Mouse (Mus musculus) mouse embryonic stem cell (cell line): ENCODE measurements around the gene Kctd11.

Experiments
- in situ Hi-C, 2 experiments: fragments of 300-500 bp; cut with MboI; formaldehyde crosslinking; loops; 1 replicate in 1 of 2; 3 replicates in 1 of 2; pipeline ENCODE4 v1.14.3; 2019 to 2020; ENCODE audit warnings: low sequenced_read_pairs in 2 of 2, low pct_unique_long_range_greater_than_20kb in 1 of 2, mixed read lengths in 1 of 2; ENCODE audit not compliant: unreplicated experiment in 1 of 2

The Kctd11 gene

DNA sequence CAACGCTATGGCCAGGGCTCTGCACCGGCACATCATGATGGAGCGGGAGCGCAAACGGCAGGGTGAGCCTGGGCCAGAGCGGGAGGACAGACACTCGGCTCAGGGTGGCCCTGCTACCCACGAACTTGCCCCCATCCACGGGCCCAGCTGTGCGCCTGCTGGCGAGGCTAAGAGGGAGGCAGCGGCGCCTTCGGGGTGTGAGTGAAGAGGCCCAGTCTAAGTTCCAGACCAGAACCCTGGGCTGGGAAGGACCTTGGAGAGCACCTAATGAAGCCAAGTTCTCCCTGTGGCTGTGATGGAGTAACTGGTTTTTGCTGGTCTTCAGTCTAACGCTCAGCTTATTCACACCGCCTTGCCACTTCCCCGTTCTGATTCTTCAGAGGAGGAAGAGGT lies 33.2 kb upstream of the Kctd11 start:
- in situ Hi-C loops = no loop called here

DNA sequence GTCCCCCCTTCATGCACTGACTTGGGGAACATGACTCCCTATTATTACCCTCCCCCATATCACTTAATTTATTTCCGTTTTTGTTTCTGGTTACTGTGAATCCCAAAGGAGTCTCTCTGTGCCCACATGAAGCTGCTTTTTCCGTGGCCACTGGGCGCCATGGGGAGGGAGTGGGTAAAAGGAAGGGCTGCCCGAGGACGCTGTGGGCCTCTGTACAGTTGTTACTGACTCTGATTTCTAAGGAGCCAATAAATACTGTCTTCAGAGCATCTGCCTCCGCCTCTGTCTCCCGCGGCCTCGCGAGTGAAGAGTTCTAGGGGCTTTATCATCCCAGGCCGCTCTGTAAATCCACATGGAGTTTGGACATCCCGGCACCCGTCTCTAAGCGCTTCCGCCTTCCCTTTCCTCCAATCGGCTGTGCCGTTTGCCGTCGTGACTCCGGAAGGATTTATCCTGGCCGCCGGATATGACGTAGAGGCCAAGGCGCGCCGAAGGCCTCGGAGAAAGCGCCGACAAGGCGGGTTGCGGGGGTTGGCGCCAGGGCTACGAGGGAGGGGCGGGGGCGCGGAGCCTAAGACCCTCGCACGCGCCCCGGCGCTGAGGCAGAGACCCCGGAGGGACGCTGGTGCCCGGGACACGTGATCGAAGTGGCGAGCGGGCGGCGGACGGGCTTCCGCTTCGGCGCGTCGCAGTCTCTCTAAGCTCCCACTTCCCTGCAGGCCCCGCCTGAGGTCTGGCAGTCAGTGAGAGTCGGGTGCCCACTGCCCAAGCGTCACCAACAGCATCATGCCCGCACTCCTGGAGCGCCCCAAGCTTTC lies 32.6 kb upstream of the Kctd11 start, which contains the start of gene Gps2:
Gps2 (plus strand) TSS at position 335 of the 818 bp plus-strand sequence.
- in situ Hi-C loops = no loop called here

DNA sequence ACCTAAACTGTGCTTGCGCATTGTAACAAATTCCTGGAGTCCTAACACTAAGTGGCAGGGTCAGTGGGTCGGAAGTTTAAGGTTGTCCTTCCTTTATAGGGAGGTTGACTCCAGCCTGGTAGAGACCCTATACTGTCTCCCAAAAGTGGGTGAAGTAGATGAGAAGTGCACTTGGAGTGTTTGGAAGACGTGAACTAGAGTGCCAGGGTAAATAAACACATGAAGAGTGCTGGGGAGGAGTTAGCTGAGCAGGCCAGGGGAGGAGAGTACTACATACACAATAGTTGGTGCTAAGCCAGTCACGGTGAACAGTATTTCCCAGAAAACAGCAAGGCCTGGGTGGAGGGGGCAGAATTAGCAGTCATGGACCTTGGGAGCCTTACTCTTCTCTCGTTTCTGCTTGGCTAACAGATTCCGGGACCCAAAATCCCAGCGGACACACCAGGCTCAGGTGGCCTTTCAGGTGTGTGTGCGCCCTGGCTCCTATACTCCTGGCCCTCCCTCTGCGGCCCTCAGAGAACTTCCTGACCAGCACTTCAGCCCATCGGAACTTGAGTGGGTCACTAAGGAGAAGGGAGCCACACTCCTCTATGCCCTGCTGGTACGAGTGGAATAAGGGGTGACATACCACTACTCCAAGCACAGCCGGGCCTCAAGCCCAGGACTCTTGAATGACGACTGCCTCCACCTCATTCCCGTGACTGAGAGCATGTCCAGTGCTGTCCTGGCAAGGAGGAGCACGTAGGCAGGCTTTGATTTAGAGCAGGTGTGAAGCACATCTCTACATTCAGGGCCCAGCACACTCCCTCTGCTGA lies 31.7 kb upstream of the Kctd11 start:
- in situ Hi-C loops = no loop called here

DNA sequence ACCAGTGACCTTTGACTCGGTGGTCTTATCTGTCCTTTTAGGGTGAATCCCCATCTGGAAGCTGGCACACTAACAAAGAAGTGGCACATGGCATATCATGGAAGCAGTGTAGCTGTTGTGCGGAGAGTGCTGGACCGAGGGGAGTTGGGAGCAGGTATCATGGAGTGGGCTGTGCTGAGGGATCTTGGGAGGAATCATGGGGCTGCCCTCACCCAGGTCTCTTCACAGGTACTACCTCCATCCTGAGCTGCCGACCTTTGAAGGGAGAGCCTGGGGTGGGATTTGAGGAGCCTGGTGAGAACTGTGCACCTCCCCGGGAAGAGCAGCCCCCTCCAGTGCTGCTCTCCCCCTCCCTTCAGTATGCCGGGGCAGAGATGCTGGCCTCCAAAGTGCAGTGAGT lies 30.5 kb upstream of the Kctd11 start:
- in situ Hi-C loops = no loop called here

DNA sequence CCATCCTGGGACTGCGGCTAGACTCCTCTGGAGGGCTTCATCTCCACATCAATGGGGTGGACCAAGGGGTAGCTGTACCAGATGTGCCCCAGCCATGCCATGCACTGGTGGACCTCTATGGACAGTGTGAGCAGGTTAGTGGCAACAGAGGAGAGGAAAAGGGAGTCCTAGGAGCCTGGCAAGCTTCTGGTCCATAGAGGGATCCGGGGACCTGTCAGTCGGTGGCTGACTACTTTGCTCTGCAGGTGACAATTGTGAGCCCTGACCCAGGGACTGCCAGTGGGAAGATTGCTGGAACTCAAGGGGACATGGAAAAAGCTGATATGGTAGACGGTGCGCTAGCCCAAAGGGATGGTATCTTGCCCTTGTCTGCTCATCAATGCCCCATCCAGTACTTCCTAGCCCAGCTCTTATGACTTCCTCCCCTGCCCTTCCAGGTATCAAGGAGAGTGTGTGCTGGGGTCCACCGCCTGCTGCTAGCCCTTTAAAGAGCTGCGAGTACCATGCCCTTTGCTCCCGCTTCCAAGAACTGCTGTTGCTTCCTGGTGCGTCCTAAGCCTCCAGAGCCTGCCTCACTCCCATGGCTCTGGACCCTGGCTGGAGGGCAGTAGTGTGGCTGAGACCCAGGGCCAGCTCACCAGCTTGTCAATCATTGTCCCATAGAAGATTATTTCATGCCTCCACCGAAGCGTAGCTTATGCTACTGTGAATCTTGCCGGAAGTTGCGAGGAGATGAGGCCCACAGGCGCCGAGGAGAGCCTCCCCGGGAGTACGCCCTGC lies 29.8 kb upstream of the Kctd11 start:
- in situ Hi-C loops = no loop called here

DNA sequence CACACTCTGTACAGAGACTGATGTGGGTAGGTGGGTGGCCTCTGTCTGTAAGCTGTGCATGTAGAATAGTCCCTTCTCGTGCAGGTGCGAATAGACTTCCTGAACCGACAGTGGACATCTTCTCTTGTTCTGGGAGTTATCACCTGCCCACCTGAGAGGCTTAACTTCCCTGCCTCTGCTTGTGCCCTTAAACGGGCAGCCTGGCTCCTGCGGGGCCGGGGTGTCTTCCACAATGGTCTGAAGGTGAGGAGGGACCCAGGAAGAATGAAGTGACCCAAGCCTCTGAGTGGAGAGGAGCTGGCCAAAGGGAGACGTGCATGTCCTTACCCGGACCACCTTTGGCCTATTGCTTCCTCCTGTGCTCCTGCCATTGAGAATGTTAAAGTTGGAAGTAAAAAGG lies 29.0 kb upstream of the Kctd11 start:
- in situ Hi-C loops = no loop called here

DNA sequence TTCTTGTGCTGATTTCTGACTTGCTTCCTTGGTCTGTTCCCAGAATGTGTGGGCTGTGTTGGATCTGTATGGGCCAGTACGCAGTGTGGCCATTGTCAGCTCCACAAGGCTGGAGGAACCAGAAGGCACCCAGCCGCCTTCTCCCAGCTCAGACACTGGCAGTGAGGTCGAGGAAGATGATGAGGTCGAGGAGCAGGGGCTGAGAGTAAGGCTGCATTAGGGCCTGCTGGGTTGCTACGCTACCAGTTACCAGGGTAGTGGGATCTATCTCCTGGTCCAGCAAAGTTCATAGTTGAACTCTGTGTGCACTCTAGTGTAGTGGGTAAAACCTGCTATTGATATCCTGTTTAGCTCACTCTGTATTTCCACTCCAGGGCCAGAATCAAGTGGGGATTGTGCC lies 28.0 kb upstream of the Kctd11 start:
- in situ Hi-C loops = no loop called here

DNA sequence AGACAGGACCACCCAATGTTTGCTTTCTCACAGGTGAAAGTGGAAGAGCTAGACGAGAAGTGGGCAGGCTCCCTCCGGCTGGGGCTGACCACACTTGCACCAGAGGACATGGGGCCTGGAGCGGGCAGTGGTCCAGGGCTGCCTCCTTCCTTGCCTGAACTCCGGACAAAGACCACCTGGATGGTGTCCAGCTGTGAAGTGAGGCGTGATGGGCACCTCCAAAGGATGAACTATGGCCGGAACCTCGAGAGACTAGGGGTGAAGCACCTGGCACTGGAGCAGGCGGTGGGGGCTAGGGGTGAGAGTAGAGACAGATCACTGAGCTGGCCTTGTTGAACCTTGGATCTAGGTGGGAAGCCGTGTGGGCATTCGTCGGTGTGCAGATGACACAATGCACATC lies 27.4 kb upstream of the Kctd11 start:
- in situ Hi-C loops = no loop called here

DNA sequence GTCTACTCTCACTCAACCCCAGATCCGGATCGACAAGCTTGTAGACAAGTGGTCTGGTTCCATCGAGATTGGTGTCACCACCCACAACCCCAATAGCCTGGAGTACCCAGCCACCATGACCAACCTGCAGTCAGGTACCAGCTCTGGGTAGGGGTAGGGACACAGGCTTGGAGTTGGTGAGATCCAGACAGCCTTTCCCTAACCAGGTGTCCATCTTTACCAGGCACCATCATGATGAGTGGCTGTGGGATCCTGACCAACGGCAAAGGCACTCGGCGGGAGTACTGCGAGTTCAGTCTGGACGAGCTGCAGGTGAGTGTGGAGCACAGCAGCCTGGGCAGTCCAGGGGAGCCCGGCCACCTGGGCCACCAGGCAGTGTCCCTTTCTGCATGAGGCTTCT lies 23.1 kb upstream of the Kctd11 start:
- in situ Hi-C loops = no loop called here

DNA sequence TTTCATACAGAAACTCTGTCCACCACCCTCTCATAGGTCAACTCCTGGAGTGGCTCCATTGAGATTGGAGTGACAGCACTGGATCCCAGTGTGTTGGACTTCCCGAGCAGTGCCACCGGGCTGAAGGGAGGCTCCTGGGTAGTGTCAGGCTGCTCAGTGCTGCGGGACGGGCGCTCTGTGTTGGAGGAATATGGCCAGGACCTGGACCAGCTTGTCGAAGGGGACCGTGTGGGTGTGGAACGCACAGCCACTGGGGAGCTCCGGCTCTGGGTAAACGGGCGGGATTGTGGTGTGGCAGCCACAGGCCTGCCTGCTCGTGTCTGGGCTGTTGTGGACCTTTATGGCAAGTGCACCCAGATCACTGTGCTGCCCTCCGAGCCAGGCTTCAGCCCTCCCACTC lies 21.8 kb upstream of the Kctd11 start:
- in situ Hi-C loops = no loop called here

DNA sequence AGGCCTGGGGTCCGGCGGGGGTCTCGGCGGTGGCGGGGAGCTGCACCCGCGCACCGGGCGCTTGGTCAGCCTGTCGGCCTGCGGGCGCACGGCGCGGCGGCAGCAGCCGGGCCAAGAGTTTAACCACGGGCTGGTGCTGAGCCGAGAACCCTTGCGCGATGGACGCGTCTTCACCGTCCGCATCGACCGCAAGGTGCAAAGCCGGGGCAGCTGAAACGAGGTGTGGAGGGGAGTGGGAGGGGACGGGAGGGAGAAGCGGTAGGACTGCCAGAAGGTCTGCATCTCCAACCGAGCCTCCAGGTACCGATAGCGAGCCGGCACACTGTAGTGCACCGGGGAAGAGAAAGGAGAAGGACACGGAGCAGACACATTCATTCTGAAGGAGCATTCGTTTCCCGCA lies 20.8 kb upstream of the Kctd11 start:
- in situ Hi-C loops = no loop called here

DNA sequence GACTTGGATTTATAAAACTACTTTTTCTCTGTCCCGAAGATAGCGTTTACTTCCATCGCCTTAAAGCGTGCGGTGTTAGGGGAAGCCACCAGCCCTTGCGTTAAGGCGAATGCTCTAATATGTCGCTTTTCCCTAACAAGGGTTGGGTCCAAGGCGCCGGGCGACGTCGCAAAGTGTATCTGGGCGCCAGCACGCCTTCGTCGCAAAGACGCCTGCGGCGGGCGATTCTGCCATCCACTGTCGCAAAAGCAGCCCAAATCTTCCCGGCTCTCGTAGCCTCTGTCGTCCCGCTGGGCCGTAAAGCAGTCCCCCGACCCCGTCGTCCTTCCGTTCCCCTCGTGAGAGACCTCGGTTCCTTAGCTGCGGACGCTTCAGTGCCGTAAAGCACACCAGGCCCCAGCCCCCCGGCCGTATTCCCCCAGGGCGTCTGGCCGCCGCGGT lies 20.2 kb upstream of the Kctd11 start:
- in situ Hi-C loops = no loop called here

DNA sequence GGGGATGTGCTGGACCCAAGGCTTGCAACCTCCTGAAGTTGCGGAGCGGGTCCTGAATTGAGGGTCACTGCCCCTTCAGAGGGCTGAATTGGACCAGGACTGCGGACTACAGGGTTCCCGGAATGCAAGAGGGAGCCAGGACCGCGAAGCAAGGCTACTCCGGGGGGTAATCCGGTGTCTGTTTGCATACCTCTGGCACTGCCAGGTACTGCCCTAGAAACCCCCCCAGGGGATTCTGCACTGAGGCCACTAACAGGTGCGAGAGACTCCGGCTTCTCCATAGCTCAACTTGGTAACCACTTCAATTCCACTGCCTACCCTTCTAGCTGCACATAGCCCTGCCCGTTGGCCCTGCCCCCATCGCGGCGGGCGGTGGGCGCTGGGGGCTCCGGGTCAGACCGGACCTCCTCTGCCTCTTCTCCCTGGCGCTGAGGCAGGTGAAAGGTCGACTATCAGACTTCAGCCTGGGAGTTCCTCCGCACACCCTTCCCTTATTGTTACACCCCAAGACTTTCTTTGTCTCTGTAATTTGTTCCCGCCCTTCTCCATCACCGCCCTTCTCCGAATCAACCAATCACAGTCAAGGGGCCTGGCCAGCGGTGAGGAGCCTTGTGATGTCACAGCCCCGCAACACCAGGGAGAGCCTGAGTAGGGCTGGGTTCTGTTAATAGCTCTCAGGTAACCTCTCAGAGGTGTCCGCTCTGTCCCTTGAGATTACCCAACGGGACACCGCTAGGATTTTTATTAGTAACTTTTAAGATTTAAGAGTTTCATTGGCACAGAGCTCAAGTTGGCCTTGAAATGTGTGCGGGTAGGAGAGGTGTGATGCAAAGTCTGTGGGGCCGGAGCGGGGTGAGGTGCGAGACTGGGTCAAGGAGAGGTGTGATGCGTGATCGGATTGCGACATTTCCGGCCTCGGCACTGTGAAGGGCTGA lies 19.5 kb upstream of the Kctd11 start, which contains the start of the genes 2810408A11Rik and Neurl4:
2810408A11Rik (minus strand) TSS at position 517 of the 935 bp plus-strand sequence.
Neurl4 (plus strand) TSS at position 602 of the 935 bp plus-strand sequence.
- in situ Hi-C loops = no loop called here

DNA sequence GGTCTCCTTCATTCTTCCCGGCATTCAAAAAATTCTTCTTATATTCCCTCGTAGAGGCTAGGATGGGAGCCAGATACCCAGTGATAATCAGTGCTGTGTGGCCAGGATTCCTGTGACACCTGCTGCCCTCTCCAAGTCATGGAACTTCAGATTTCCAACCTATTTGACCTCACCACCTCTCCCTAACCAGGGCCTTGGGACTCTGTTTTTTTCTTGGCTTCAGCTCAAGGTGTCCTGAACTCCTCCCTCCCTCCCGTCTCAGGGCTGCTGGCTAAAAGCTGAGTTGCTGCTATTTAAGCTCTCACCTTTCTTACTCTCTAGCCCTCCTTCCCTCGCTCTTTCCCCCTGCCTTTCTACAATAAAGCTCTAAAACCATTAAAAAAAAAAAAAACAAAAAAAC lies 18.7 kb upstream of the Kctd11 start:
- in situ Hi-C loops = loop anchor here in 1 of 2 experiments (25.0 kb wide), 1 partner anchor 263 kb away; the partner anchor contains the start of gene Fxr2

DNA sequence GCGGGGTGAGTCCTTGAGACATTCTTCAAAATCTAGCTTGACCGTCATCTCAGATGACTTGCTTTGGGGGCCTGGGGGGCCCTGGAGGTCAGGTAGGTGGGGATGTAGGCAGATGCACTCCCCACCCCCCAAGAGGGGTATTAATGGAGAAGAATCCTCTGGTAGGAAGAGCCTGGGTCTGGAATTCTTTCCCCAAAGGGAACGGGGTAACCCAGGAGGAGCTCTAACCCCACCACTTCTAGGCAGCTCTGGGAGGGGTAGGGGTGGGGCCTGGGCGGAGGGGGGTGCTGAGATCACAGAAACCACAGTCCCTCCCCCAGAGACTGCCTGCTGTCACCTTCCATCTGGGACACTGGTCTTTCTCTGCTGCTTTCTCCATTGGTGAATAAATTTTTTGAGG lies 14.1 kb upstream of the Kctd11 start, which contains the start of gene Acap1:
Acap1 (minus strand) TSS at position 249 of the 400 bp plus-strand sequence.
- in situ Hi-C loops = loop anchor here in 1 of 2 experiments (25.0 kb wide), 1 partner anchor 258 kb away; the partner anchor contains the start of gene Fxr2

DNA sequence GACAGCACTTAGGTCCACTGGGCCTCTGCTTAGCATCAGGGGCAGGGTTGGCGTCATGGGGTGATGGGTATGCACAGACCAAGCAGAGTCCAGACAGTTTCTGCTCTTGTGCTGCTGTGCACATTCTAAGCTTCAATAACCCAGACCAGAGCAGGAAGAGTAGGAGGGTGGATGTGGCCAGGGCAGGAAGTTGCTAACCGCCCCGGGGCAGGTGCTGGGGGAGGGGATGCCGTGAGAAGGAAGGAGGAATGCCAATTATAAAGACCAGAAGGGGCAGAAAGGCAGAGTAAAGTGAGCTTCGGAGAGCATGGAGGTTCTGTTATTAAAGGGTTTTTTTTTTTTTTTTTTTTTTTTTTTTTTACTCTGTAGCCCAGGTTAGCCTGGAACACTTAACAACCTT lies 13.5 kb upstream of the Kctd11 start:
- in situ Hi-C loops = loop anchor here in 1 of 2 experiments (25.0 kb wide), 1 partner anchor 257 kb away; the partner anchor contains the start of gene Fxr2

DNA sequence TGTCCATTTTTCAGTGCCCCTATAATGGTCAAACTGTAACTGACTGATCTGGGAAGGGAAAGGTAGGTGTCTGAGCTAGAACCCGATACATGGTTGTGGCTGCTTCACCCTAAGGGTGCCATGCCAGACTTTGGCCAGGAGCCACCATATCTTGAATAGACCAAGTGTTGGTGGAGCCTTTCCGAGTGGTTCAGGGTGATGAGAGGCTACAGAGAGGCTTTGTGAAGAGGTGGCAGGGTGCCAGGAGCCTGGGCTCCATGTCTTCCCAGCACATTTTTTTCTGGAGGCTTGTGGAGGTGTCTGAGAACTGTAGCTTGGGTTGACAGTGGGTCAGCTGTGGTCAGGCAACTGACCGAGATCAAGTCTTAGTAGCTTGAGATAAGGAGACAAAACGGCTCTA lies 10.3 kb upstream of the Kctd11 start:
- in situ Hi-C loops = loop anchor here in 1 of 2 experiments (25.0 kb wide), 1 partner anchor 254 kb away; the partner anchor contains the start of gene Fxr2
